Mouse (Mus musculus) adrenal gland, adult (tissue): ENCODE results near the gene Psen1.

ENCODE experiments used
- DNase-seq, 2 experiments: peaks; one replicate each; pipeline ENCODE4 v3.0.0; 2022 to 2023; ENCODE audit warnings: low spot score in 1 of 2; ENCODE audit not compliant: inconsistent age in 2 of 2

Psen1 gene

DNA sequence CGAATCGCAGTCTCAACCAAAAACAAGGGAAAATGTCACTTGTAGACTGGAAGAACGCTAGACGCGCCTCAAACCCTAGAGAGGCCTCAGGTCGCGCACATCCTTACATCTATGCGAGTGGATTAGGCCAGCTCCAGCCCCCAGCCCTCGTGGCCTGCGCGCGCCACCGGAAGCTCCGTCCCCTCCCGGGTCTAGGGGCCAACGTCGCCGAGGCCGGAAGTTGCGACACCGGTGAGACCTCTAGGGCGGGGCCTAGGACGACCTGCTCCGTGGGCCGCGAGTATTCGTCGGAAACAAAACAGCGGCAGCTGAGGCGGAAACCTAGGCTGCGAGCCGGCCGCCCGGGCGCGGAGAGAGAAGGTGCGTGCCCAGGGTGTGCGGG, at the start of gene Psen1:
Gene Psen1, plus strand, starts transcription at position 219 of the 382 bp plus-strand sequence.
- peak; percentile 95 to 98 for DNase-seq

DNA sequence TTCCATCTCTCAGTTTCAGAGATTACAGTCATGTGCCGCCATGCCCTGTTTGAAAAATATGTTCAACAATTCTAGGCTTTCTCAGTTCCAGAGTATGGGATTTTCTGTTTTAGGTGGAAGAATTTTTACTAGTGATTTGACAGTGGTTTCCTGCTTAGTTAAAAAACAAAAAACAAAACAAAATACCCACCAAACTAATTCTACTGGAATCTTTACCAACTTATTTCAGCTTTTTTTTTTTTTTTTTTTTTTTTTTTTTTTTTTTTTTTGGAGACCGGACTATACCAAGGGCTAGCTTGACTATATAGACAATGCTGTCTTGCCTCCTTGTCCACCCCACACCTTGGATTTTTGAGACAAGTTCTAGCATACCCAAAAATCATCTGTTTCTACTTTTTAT, 46.7 kb upstream of the Psen1 start:
- no peak for DNase-seq

DNA sequence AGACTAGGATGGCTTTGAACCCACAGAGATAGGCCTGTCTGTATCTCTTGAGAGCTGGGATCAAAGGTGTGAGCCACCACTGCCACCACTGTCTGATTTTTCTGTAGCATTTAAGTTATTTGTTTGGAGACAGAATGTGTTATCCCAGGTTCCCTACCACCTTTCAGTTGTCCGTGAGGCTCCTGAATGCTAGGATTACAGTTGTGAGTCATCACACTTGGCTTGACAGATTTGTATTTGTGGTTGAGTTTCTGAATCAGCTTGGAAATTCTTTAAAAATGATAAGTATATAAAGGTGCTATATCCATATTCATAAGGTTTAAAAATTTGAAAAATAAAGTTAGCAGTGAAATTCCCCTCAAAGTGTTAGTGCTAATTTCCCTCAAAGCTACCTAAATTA, 44.8 kb upstream of the Psen1 start:
- peak in 1 of 2 experiments; percentile 49 for DNase-seq

DNA sequence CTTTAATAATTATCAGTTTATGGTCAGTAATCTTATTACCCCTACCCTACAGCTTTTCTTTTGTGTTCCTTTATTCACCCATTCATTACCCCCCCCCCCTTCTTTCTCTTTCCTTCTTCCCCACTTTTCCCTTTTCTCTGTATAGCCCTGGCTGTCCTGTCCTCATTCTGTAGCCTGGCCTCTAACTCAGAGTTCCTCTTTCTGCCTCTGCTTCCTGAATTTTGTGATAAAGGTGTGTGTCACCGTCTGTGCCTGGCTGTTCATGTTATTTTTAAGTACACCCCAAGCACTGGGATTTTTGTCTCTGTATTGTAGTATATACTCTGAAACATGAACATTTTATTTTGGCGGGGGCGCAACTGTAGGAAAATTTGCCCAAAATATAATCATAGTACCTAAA, 37.6 kb upstream of the Psen1 start:
- no peak for DNase-seq

DNA sequence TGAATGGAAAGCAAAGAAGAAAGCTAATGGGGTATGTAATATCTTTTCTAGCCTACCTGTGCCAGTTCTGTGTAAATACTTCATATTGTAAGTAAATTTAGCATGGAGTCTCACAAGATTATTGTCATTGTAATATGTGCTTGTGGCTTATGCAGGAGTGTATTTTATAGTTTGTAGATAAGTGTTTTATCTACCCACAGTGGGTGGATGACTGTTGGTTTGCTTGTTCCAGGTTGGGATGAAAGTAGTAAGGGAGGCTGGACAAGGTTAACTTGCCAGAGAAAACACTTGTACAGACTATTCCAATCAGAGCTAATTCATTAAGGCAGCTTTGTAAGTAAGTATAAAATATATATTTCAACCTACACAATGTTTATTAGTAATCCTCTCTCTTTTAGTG, 36.5 kb upstream of the Psen1 start:
- no peak for DNase-seq

DNA sequence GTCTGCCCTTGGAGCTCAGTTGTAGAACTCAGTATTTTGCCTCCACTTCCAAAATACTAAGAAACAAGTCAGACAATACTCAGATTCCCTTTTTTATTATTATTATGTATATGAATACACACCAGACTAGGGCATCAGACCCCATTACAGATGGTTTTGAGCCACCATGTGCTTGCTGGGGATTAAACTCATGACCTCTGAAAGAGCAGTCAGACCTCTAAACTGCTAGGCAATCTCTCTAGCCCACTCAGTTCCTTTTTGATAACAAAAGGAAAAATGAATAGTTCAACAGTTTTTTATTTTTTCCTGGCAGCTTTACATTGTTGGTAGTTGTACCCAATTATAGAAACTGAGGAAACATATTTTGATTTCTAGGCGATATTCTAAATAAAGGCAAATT, 2.5 kb upstream of the Psen1 start:
- no peak for DNase-seq

DNA sequence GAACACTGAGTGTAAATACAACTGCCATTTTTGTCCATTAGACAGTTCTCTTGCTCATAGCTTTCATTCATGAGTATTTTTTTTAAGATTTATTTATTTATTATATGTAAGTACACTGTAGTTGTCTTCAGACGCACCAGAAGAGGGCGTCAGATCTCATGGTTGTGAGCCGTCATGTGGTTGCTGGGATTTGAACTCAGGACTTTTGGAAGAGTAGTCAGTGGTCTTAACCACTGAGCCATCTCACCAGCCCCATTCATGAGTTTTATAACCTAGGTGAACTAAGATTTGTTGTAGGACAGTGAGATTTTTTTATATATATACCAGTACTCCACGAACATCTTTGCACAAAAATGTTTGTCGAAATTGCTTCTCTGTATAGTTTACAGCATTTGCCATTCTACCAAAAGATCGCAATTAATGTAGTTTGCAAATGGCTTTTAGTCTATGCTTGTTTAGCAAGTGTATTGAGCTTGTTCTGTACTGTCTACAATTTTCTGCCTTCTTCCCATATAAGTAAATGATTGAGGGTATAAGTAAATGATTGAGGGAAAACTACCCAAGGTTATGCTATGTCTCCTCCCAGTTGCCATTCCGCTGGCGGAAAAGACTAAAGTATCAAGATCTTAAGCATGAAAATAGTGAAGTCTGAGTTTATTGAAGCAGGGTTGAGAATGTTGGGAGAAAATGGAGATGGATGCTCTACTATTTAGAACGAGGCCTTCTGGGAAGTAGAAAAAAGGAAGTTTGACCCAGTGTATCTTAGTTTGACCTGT, 1.2 kb upstream of the Psen1 start:
- DNase-seq: no peak

DNA sequence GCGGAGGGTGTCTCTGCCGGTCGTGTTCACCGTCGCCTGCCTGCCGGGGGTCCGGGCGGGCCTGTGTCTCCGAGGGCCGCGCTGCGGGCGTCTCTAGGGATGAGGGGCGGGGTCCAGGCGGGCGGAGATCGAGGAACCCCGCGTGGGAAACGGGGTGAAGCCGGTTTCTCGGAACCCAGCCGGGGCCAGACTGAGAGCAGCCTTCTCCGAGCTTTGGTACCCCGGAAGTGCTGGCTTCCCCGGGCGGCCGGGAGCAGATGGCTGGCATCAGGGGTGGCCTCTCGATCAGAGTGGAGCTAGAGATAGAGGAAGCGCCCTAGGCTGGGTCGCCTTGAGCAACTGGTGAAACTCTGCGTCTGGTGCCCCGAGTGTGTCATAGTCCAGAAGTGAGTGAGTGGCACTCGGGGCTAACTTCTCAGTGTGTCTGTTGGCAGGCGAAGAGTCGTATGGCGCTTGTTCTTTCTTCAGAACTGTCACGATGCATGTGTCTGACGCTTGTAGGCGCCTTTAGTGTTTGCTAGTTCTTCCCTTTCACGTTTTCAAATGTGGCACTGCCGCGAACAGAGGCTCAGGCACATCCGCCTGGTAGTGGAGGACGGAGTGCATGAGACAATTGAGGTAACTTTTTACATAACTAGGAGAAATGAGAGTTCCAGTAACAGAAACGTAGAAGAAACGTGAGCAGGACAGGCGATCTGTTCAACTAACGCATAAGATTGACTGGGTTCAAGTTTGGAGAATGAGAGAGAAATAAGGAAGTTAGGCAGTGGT, 549 bp downstream of the Psen1 start:
- peak in 1 of 2 experiments; percentile 81 for DNase-seq

DNA sequence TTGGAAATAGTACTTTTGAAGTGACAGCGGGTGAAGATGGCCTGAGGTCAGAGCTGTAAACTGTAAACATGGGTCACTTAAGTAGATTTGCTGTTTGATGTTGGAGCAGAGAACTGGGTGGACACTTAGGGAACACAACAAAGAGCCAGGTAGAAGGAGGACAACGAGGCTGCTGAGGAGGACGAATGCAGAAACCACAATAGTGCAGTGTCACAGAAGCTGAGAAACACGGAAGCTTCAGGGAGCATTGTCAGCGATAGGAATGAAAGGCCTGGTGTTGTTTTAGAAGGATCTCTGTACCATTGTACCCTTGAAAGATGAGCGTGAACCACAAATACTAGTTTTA, 1.1 kb downstream of the Psen1 start:
- DNase-seq: no peak

DNA sequence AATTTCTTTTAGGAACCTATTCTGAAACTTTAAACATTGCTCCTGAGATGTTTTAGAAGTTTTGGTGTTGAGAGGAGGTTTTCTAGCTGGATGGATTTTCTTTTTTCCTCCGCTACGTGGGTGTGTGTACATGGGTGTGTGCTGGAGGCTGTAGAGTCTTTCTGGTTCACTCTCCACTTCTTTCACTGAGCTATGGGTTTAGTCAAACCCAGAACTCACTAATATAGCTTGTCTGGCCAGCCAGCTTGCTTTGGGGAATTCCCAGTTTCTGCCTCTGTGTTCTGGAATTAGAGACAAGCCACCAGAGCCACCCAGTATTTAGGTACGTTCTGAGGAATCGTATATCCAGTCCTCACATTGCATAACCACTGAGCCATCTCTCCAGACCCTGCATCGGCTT, 6.1 kb downstream of the Psen1 start:
- DNase-seq: no peak

DNA sequence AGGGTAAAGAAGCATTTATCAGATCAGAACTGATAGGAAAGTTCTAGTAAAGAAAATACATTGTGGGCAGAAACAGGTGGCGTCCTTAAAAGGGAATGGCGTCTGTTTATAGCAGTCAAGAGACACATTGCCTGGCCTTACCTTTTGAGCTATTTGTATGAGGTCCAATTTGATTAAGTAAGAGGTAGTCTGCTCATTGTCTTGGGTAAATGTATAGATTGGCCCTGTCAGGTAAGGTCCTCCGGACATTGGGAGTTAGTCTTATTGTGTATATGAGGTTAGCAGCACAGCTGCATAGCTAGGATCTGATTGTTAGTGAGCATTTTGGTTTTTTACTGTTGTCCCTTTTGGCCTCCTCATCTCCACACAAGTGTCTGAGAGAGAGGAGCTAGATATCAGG, 6.7 kb downstream of the Psen1 start:
- DNase-seq: no peak

DNA sequence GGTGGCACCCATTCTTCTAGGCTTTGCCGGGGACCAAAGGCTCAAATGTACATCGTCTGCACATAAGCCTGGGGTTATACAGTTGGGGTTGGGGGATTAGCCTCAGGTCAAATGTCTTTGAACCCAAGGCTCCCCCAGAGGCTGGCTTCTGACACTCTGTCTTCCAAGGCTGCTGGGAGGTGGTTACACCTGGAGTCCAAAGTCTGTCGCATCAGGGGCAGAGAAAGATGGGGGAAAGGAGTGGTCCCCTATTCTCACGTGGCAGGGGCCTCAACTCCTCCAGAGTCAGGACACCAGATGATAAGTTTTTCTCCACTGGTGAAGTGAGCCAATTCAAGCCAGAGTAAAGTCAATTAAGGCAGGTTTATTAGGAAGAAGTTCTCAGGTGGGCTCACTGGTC, 10.7 kb downstream of the Psen1 start:
- DNase-seq: no peak

DNA sequence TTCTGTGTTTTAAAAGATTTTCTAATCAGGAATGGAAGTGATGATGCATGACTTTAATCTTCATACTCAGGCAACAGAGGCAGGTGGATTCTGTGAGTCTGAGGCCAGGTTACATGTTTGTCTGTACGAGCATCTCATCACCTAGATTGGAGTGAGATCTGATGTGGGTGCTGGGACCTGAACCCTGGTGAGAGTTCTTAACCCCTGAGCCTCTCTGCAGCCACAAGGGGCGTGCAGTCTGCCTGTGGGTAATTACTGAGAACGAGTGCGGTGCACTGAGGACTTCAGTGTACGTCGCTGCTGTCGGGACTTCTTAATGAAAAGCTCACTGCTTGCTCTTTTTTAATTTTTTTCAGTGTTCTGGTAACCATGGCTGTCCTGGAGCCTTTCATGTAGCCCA, 13.7 kb downstream of the Psen1 start:
- no peak for DNase-seq

DNA sequence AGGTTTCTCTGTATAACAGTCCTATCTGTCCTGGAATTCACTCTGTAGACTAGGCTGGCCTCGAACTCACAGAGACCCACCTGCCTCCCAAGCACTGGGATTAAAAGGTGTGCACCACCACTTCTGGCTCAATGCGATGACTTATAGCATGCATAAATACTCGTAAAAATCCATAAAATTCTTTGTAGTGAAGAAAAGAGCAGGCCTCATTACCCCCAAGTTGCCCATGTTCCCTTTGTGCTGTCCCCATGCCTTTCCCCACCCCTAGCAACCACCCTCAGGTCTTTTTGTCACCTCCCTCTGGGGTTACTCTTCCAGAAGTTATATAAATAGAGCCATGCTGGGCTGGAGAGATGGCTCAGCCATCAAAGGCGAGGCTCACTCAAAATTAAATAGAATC, 14.8 kb downstream of the Psen1 start:
- no peak for DNase-seq

DNA sequence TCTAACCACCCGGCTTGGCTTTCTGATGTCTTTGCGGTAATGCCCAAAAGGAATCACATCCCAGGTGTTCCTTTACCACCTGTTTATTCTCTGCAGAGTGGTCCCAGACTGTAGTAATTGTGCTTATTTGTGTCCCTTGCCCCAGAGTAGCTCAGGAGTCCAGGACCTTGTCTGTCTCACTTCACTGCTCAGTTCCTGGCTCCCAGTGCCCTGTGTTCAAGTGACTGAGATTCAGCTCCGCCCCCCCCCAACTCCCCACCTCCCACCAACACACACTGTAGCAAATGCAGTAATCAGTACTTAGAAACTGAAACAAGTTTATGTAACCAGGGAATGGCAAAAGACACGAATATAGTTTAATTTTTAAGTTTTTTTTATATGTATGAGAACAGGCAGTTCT, 19.0 kb downstream of the Psen1 start:
- DNase-seq: no peak

DNA sequence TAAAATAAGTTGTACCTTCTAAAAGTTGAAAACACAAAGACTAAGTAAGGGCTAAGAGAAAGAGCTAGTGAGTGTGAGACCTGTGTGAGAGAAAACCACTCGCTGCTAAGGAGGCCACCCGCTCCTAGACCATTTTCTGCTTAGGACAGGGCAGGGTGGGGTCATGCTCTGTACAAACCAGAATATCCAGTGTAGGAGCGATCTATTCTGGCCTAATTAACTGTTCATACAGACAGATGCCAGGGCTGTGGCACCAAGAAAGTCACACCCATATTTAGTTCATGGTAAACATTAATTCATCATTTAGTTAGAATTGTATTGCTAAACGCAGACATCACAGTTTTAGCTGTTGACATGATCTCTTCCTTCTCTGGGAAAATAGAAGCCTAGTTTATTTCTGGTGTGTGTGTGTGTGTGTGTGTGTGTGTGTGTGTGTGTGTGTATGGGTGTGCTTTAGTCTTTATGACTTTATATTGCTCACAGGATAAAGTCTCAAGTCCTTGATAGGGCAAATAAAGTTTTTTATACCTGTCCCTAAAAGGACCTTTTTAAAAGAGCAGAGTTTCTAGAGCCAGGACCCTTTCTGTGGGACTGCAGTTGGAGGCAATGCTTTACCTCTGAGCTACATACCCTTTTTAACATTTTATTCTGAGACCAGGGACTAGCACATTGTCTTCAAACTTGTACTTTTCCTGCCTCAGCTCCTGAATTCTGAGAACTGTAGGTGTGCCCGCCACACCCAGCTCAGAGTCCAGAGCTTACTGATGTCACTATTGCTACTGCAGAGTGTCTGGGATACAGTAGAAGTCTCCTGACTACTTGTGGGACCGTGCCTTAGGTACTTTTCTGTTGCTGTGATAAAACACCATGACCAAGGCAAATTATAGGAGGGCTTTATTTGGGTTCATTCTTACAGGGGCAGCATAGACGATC, 20.5 kb downstream of the Psen1 start:
- no peak for DNase-seq

DNA sequence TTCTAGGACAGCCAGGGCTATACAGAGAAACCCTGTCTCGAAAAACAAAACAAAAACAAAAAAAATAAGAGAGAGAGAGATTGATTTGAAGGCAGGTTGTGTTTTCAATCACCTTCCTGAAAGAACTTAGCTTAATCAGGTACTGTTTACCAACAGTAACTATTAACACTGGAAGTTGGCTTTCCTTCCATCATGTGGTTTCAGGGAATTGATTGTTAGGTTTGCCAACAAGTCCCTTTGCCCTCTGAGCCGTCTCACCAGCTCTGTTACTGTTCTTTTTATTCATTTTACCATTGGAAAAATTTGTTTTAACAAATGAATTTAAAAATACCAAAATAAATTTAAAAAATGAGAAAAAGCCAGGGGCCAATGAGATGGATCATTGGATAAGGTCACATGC, 22.0 kb downstream of the Psen1 start:
- DNase-seq: no peak

DNA sequence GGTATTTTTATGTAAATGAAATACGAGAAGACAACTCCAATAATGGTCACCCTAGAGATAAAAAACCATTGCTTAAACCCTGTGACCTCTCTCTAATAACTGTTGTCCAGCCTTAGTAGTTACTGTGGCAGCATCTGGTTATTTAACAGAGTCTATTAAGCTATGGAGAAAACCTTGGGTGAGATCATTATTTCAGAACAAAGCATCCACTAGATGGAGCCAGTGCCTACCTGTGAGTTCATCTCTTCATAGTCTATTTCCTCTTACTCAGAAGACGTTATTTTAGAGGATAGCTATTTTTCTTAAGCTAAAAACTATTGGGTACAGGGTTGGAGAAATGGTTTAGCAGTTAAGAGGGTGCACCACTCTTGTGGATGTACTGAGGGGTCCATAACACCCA, 25.8 kb downstream of the Psen1 start:
- DNase-seq: peak in 1 of 2 experiments; percentile 89

DNA sequence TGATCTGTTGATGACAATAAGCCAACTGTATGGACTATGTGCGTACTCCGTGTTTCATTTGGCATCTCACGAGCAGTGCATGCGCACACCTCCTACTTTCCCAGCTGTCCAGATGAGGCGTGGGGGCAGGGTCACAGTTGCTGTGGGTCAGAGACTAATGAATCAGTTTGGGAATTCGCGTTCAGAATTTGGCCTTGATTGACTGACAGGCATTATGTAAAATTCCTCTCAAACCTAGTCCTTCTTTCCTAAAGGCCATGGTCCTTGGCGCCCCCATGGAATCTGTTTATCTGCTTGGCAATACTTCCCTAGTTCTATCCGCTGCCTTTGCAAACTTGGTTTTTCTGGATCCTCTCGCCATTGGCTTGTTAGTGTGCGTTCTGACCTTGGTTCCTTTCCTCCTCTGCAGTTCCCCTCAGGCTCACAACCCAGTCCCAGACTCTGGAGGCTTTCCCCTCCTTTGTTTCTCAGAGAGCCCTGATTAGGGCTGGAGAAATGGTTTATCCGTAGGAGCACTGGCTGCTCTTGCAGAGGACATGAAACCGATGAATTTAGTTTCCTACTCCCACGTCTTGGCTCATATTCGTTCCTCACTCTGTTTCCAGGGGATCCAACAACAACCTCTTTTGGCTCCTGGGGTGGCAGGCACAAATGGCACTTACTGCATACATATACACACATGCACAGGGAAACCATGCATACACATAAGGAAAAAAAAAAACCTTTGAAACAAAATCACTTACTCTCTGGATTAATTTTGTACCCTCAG, 28.6 kb downstream of the Psen1 start:
- peak; percentile 59 to 91 for DNase-seq

DNA sequence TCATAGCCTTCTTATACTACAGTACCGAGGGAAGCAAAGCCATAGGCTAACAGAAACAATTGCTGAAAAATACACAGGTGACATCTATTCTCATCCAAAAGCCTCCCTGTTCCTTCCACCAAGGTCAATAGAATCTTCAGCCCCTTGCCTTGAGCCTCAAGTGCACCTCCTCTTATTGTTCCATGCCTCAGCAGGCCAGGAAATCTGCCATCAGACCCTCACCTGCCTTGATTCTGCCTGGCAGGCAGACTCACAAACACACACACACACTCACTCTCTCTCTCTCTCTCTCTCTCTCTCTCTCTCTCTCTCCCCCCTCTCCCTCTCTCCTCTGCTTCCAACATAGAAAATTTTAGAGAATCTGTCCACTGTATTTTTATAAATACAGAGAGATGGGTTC, 31.5 kb downstream of the Psen1 start:
- no peak for DNase-seq

DNA sequence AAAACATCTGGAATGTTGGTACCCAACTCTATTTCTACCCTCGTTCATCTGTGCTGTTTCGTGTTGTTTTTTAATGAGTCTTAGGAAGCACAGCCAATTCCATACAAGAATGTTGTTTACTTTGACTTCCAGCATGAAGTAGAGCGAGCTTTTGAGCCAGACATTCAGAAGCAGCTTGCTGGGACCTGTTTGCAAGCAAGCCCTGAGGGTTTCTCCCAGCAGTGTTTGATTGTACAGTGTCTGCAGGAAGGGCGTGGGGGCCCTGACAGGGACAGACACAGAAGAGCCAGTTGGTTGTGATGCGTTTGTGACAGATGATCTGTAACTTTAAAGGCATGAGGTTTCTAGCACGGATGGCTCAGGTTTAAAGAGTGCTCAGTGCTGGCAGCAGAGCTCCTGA, 33.3 kb downstream of the Psen1 start:
- no peak for DNase-seq
